Mouse (Mus musculus) midbrain, embryonic 15.5 days (tissue): Measurements from ENCODE around the gene Strip1. TPM values are rescaled to one million over a fixed set of nuclear protein-coding genes. Genes with fewer than 3 reads are reported as not detected.

Experiments used
- ATAC-seq: fragments of 200-750 bp; cut with Nextera tagmentation; replicated peaks from 2 replicates; pipeline ENCODE4 v1.8.0; 2017; ENCODE audit warnings: moderate TSS enrichment
- H3K27ac ChIP-seq: fragments of 300-500 bp; sonication (generic); 2 replicates; pipeline ENCODE4 v1.5.1; 2015; ENCODE audit warnings: mild to moderate bottlenecking, inconsistent platforms
- H3K27me3 ChIP-seq: fragments of 300-500 bp; sonication (generic); replicated peaks from 2 replicates; pipeline ENCODE4 v1.6.1; 2015; ENCODE audit warnings: inconsistent platforms
- H3K36me3 ChIP-seq: fragments of 300-500 bp; sonication (generic); replicated peaks from 2 replicates; pipeline ENCODE4 v1.6.1; 2015; ENCODE audit warnings: inconsistent platforms
- H3K4me1 ChIP-seq: fragments of 300-500 bp; sonication (generic); 2 replicates; pipeline ENCODE4 v1.6.1; 2015; ENCODE audit warnings: inconsistent platforms
- H3K4me2 ChIP-seq: fragments of 300-500 bp; sonication (generic); 2 replicates; pipeline ENCODE4 v1.6.1; 2015; ENCODE audit warnings: inconsistent platforms, mild to moderate bottlenecking, moderate library complexity
- H3K4me3 ChIP-seq: fragments of 300-500 bp; sonication (generic); 2 replicates; pipeline ENCODE4 v1.5.1; 2015; ENCODE audit warnings: mild to moderate bottlenecking, inconsistent platforms
- H3K9ac ChIP-seq: fragments of 300-500 bp; sonication (generic); 2 replicates; pipeline ENCODE4 v1.6.1; 2015; ENCODE audit warnings: mild to moderate bottlenecking, inconsistent platforms
- H3K9me3 ChIP-seq: fragments of 300-500 bp; sonication (generic); 2 replicates; pipeline ENCODE4 v1.6.1; 2016; ENCODE audit warnings: inconsistent platforms
- WGBS: fragments of 180-500 bp; shearing (Covaris S2); methylation state at CpG from one replicate; pipeline ENCODE4 v1.1.7; 2015; ENCODE audit warnings: mixed read lengths; 5-methylcytosine and 5-hydroxymethylcytosine counted together
- polyA plus RNA-seq: library from polyadenylated mRNA; unstranded; fragments of >200 nt; fragmentation: Nextera tagmentation; extraction: Ambion mirVana; gene quantifications from 2 replicates; pipeline ENCODE4 v1.2.1, GENCODE M21; 2015

Strip1 gene
- polyA plus RNA-seq, 1 experiment from 2014 or later, result 182 TPM

DNA sequence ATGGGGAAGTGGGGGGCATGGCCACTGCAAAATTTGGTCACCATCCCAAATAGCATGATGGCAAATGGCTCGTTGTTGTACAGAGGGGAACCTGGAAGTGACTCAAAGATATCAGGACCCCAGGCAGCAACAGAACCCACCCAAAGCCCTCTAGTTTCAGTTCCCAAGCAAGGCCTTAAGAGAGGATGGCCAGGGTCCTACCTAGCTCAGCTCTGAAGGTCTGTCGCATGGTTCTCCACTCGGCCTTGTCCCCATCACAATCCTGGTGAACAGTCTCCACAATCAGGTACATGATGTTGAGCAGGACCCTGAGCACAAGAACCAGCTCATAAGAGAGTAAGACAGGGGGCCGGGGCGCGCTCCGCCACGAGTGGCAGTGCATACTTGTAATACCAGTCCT, 7.1 kb downstream of the Strip1 start:
- ATAC-seq, result no peak
- Histone ChIP-seq H3K4me2 (no peak overlapping the region), H3K27ac (no peak overlapping the region), H3K4me1 (peaks cover 8% of the 10 kb centered on the region), H3K9ac (no peak overlapping the region), H3K27me3 (no peaks in the 10 kb centered on the region), H3K4me3 (no peak overlapping the region), H3K9me3 (no peaks in the 10 kb centered on the region), H3K36me3 (peaks cover 77% of the 10 kb centered on the region)
- 95% methylated on average over 8 of the region's 8 CpGs for WGBS

GRCm38 (mm10) chr3:107622537-107622936, 9.0 kb downstream of the Strip1 start:
- no peak for ATAC-seq
- H3K4me3 ChIP-seq, result no peak overlapping the region
- H3K9ac ChIP-seq, result no peak overlapping the region
- no peak overlapping the region for H3K4me2 ChIP-seq
- H3K9me3 ChIP-seq, result no peaks in the 10 kb centered on the region
- no peaks in the 10 kb centered on the region for H3K27me3 ChIP-seq
- no peaks in the 10 kb centered on the region for H3K4me1 ChIP-seq
- no peak overlapping the region for H3K27ac ChIP-seq
- 96% methylated on average over 7 of the region's 7 CpGs for WGBS
- peaks cover 92% of the 10 kb centered on the region for H3K36me3 ChIP-seq

DNA sequence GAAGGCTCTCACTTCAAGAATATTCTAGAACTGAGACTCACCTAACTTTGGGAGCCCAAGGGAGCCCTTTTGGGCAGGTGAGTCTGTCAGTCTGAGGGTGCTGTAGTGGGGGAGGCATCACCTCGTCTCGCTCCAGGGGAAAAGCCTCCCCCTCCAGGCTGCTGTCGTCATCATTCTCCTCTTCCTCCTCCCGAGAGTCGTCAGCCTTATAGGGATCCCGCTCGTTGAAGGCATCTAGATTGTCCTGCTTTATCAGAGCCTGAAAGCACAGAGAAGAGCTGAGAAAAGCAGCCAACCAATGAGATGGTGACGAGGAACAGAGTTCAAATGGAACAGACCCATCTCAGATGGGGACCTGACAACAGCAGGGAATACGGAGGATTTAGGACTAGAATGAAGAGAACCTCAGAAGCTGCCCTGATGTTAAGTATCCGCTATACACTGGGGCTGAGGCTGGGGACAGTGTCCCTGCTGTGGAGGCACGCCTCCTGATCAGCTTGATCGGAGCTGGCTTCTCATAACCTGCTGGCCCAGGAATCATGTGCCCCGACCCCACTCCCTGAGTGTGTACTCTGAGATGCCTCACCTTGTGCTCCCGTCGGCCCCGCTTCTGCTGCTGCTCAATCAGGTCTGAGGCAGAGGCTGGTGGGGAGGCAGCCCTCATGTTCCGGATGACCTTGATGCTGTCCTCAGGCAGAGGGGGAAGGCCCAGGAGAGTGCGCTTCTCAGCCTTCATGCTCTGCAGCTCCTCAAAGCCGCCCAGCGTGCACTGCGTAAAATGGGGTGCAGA, 10.0 kb downstream of the Strip1 start:
- H3K27ac ChIP-seq, result no peak overlapping the region
- no peaks in the 10 kb centered on the region for H3K4me1 ChIP-seq
- H3K9ac ChIP-seq, result no peak overlapping the region
- peaks cover 92% of the 10 kb centered on the region for H3K36me3 ChIP-seq
- no peak overlapping the region for H3K4me2 ChIP-seq
- H3K9me3 ChIP-seq, result no peaks in the 10 kb centered on the region
- no peak overlapping the region for H3K4me3 ChIP-seq
- WGBS, result 92% methylated on average over 21 of the region's 21 CpGs
- H3K27me3 ChIP-seq, result no peaks in the 10 kb centered on the region
- ATAC-seq, result no peak

- Histone ChIP-seq H3K27ac (no peak overlapping the region), H3K9me3 (no peaks in the 10 kb centered on the region), H3K4me1 (no peaks in the 10 kb centered on the region), H3K4me3 (no peak overlapping the region), H3K27me3 (no peaks in the 10 kb centered on the region), H3K36me3 (peaks cover 92% of the 10 kb centered on the region), H3K9ac (no peak overlapping the region), H3K4me2 (no peak overlapping the region)
- ATAC-seq, result no peak
- 86% methylated on average over 6 of the region's 6 CpGs for WGBS
Measured at GRCm38 (mm10) chr3:107619911-107620310, 11.6 kb downstream of the Strip1 start.

DNA sequence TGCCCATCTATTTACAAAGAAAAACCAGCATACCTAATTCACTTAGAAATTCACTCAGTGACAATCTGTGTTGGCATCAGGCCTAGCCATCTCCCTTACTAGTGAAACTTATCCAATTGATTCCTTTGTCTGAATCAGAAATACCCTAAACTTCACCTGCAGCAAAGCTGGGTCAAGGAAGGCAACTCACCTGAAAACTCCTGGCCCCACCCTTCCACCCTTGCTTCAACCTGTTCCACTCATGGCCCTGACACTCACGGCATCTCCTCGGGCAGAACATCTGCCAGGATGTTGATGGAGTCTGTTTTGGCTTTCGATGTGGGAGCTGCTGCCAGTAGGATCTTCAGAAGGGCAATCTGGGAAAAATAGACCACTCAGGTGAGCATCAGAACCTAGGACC, 13.7 kb downstream of the Strip1 start:
- Histone ChIP-seq H3K36me3 (peaks cover 93% of the 10 kb centered on the region), H3K9ac (no peak overlapping the region), H3K9me3 (no peaks in the 10 kb centered on the region), H3K27ac (no peak overlapping the region), H3K4me3 (no peak overlapping the region), H3K4me2 (no peak overlapping the region), H3K27me3 (no peaks in the 10 kb centered on the region), H3K4me1 (no peaks in the 10 kb centered on the region)
- WGBS, result 95% methylated on average over 3 of the region's 3 CpGs
- no peak for ATAC-seq

DNA sequence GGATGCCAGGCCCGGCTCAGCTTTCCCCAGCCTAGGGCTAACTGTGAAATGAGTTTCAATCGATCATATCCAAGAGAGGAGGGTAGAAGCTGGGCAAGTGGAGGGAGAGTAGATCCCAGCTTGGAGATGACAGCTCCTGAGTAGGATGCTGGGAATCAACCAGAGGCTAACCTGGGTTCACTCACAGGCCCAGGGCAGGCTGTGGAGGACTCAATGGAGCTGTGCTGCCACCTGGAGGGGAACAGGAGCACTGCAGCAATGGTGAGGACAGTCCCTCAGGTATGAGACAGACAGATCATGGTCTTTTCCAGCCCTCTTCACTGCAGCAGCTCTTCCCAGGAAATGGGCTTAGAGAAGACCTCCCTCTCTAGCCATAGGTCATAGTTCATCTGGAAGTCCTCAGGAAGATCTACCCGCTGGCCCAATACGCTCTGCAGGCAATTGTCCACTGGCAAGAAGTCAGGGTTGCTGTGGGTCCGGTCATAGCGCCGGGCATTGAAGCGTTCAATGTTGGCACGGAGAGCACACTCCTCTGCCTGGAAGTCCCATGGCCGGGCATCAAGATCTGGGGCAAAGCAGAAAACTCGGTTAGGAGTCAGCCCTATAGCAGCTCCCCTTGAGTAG, 18.5 kb downstream of the Strip1 start:
- Histone ChIP-seq H3K9ac (no peak overlapping the region), H3K4me1 (no peaks in the 10 kb centered on the region), H3K36me3 (peaks cover 68% of the 10 kb centered on the region), H3K9me3 (no peaks in the 10 kb centered on the region), H3K27ac (no peak overlapping the region), H3K27me3 (no peaks in the 10 kb centered on the region), H3K4me3 (no peak overlapping the region), H3K4me2 (no peak overlapping the region)
- ATAC-seq, result peak; percentile 48
- 87% methylated on average over 11 of the region's 11 CpGs for WGBS

- peaks cover 52% of the 10 kb centered on the region for H3K36me3 ChIP-seq
- ATAC-seq, result no peak
- 69% methylated on average over 4 of the region's 4 CpGs for WGBS
Measured at GRCm38 (mm10) chr3:107611394-107611793, 20.1 kb downstream of the Strip1 start.

GRCm38 (mm10) chr3:107609376-107609775, 22.1 kb downstream of the Strip1 start:
- H3K9ac ChIP-seq, result no peak overlapping the region
- H3K36me3 ChIP-seq, result peaks cover 31% of the 10 kb centered on the region
- WGBS, result 43% methylated on average over 3 of the region's 3 CpGs
- H3K4me1 ChIP-seq, result no peaks in the 10 kb centered on the region
- H3K4me2 ChIP-seq, result no peak overlapping the region
- no peak overlapping the region for H3K27ac ChIP-seq
- ATAC-seq, result no peak
- H3K9me3 ChIP-seq, result no peaks in the 10 kb centered on the region
- no peaks in the 10 kb centered on the region for H3K27me3 ChIP-seq
- no peak overlapping the region for H3K4me3 ChIP-seq

More at GRCm38 (mm10) chr3:107611394-107611793, 20.1 kb downstream of the Strip1 start:
- no peak overlapping the region for H3K4me3 ChIP-seq
- H3K9ac ChIP-seq, result no peak overlapping the region
- no peaks in the 10 kb centered on the region for H3K4me1 ChIP-seq
- no peak overlapping the region for H3K27ac ChIP-seq
- no peaks in the 10 kb centered on the region for H3K27me3 ChIP-seq
- H3K9me3 ChIP-seq, result no peaks in the 10 kb centered on the region
- no peak overlapping the region for H3K4me2 ChIP-seq

DNA sequence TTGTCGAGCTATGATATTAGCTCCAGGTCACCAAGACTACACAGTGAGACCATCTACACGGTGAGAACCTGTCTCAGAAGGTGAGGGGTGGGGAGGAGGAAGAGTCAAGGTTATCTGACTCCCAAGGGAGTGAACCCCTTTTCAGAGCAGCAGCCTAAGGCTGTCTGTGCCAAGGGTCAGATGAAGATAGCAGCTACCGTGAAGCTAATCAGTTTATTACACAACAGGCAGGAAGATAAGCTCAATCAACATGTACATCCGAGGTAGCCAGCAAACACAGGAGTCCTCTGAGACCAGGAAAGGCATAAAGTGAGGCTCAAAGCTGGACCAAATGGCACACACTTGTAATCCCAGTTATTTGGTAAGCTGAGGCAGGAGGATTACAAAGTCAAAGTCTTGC, 22.7 kb downstream of the Strip1 start:
- no peak overlapping the region for H3K4me2 ChIP-seq
- peaks cover 4% of the 10 kb centered on the region; the same call in 1 of the 2 replicates for H3K27me3 ChIP-seq
- H3K9ac ChIP-seq, result no peak overlapping the region
- no peak overlapping the region for H3K4me3 ChIP-seq
- 65% methylated on average over 4 of the region's 4 CpGs for WGBS
- no peak for ATAC-seq
- no peaks in the 10 kb centered on the region for H3K4me1 ChIP-seq
- peaks cover 26% of the 10 kb centered on the region for H3K36me3 ChIP-seq
- no peaks in the 10 kb centered on the region for H3K9me3 ChIP-seq
- no peak overlapping the region for H3K27ac ChIP-seq

- Histone ChIP-seq H3K4me1 (no peaks in the 10 kb centered on the region), H3K27ac (no peak overlapping the region), H3K9ac (no peak overlapping the region), H3K4me2 (no peak overlapping the region), H3K9me3 (no peaks in the 10 kb centered on the region), H3K4me3 (no peak overlapping the region), H3K27me3 (peaks cover 9% of the 10 kb centered on the region; the same call in 1 of the 2 replicates), H3K36me3 (peaks cover 12% of the 10 kb centered on the region; the same call in 1 of the 2 replicates)
- no peak for ATAC-seq
- 88% methylated on average over 8 of the region's 8 CpGs for WGBS
Measured at GRCm38 (mm10) chr3:107607221-107607620, 24.3 kb downstream of the Strip1 start.

DNA sequence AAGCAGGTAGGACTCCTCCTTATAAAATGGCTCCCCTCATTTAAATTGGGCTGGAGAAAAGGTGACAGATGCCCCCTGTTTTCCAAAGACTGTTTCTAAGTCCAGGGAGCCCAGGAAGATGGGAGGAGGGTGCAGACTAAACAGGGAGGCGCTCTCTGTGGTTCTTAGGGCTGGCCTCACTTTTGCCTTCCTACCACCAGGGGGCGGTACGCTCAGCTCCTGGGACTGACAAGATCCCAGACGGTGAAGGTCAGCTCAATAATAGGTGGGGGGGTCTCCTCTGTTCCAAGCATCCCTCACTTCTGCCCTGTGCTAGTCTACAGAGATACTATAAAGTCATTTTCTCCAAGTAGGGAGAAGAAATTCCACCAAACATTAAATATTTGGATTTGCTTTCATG, 26.2 kb downstream of the Strip1 start:
- 8% methylated on average over 4 of the region's 4 CpGs for WGBS
- Histone ChIP-seq H3K4me1 (no peaks in the 10 kb centered on the region), H3K4me2 (no peak overlapping the region), H3K9ac (no peak overlapping the region), H3K27ac (no peak overlapping the region), H3K36me3 (no peaks in the 10 kb centered on the region), H3K4me3 (no peak overlapping the region), H3K9me3 (no peaks in the 10 kb centered on the region), H3K27me3 (peaks cover 18% of the 10 kb centered on the region)
- ATAC-seq, result no peak

DNA sequence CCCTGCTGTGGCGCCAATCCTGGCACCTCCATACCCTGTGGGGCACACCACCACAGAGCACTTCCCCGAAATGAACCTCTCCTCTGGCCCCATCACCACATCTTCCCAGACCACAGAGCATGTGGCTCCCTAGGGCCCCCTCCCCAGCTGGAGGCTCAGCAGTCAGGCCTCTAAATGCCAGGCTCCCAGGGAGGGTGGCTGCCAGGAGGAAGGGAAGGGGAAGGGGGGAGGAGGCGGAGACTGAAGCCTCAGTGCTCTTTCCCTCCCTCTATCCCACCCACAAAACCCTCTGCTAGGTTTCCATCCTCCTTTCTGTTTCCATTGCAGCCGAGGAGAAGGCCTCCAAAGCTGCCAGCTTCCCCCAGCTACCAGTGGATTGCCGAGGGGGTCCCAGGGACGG, 31.4 kb downstream of the Strip1 start:
- no peak overlapping the region for H3K4me3 ChIP-seq
- peaks cover 15% of the 10 kb centered on the region for H3K4me1 ChIP-seq
- H3K27me3 ChIP-seq, result peaks cover 55% of the 10 kb centered on the region
- 39% methylated on average over 6 of the region's 6 CpGs for WGBS
- ATAC-seq, result no peak
- H3K9me3 ChIP-seq, result no peaks in the 10 kb centered on the region
- no peaks in the 10 kb centered on the region for H3K36me3 ChIP-seq
- H3K27ac ChIP-seq, result no peak overlapping the region
- H3K9ac ChIP-seq, result no peak overlapping the region
- no peak overlapping the region for H3K4me2 ChIP-seq
